Mouse (Mus musculus) heart, postnatal 36 days (tissue): ENCODE results near the gene Gm16503. TPM values are rescaled to one million over a fixed set of nuclear protein-coding genes. Genes with fewer than 3 reads are reported as not detected.
"Not testable (repeated sequence)": the region's sequence is repeated elsewhere in the genome, so short reads cannot be mapped to it uniquely, and the experiment has no call there.

Experiments used
- DNase-seq, 2 experiments: peaks; one replicate each; pipeline ENCODE4 v3.0.0; 2021 to 2022
- intact Hi-C: fragments of 180-260 bp; cut with DNase I; formaldehyde crosslinking; loops from one replicate; pipeline ENCODE4 v1.15.1; 2025
- total RNA-seq, 2 experiments: library from RNA; stranded (reverse); gene quantifications; 2 replicates each; pipeline ENCODE4 v1.2.3; 2021

The Gm16503 gene
- total RNA-seq: under 1 TPM in 1 of 2 experiments, not detected in 1; 0.08 TPM

GRCm38 (mm10) chr4:147539918-147540317 is at the start of gene Gm16503:
TSS of gene Gm16503 (plus strand) at chr4:147540218.
- intact Hi-C loops, DNase-seq: not testable (repeated sequence)

GRCm38 (mm10) chr4:147492117-147492516 is 47.9 kb upstream of the Gm16503 start, which contains the start of gene Zfp982:
TSS of gene Zfp982 (plus strand) at chr4:147492417.
- intact Hi-C loops, DNase-seq: not testable (repeated sequence)

- not testable (repeated sequence) for DNase-seq
- intact Hi-C loops: loop anchor here (1.0 kb wide), 1 partner anchor 77 kb away; no protein-coding TSS in a partner anchor
Observed at GRCm38 (mm10) chr4:147498772-147499613, 41.0 kb upstream of the Gm16503 start.

- no peak for DNase-seq
- intact Hi-C loops: no loop called here
Observed at GRCm38 (mm10) chr4:147509174-147509573, 30.8 kb upstream of the Gm16503 start.

GRCm38 (mm10) chr4:147518981-147519380 is 21.0 kb upstream of the Gm16503 start:
- intact Hi-C loops: loop anchor here (5.0 kb wide), 1 partner anchor 68 kb away; no protein-coding TSS in a partner anchor

GRCm38 (mm10) chr4:147520100-147520499 is 19.9 kb upstream of the Gm16503 start:
- intact Hi-C loops: no loop called here
- no peak for DNase-seq

More at GRCm38 (mm10) chr4:147518981-147519380, 21.0 kb upstream of the Gm16503 start:
- DNase-seq: no peak

GRCm38 (mm10) chr4:147525125-147525524 is 14.9 kb upstream of the Gm16503 start:
- intact Hi-C loops: no loop called here
- DNase-seq: no peak

GRCm38 (mm10) chr4:147530366-147530765 is 9.7 kb upstream of the Gm16503 start:
- intact Hi-C loops: no loop called here
- DNase-seq: no peak

GRCm38 (mm10) chr4:147535916-147536315 is 4.1 kb upstream of the Gm16503 start:
- DNase-seq, intact Hi-C loops: not testable (repeated sequence)

GRCm38 (mm10) chr4:147537702-147538101 is 2.3 kb upstream of the Gm16503 start:
- no peak for DNase-seq
- intact Hi-C loops: no loop called here

- intact Hi-C loops: no loop called here
- DNase-seq: no peak
Observed at GRCm38 (mm10) chr4:147541105-147541504, 1.1 kb downstream of the Gm16503 start.

- intact Hi-C loops, DNase-seq: not testable (repeated sequence)
Observed at GRCm38 (mm10) chr4:147553071-147553470, 13.1 kb downstream of the Gm16503 start, which contains the start of gene Zfp985. TSS of gene Zfp985 (plus strand) at chr4:147553277.

- DNase-seq, intact Hi-C loops: not testable (repeated sequence)
Observed at GRCm38 (mm10) chr4:147554361-147554760, 14.3 kb downstream of the Gm16503 start.

GRCm38 (mm10) chr4:147556921-147557320 is 16.9 kb downstream of the Gm16503 start:
- DNase-seq, intact Hi-C loops: not testable (repeated sequence)

GRCm38 (mm10) chr4:147558011-147558410 is 18.0 kb downstream of the Gm16503 start:
- intact Hi-C loops, DNase-seq: not testable (repeated sequence)

- peak in 1 of 2 experiments; percentile 18 for DNase-seq
- intact Hi-C loops: not testable (repeated sequence)
Observed at GRCm38 (mm10) chr4:147559096-147559495, 19.1 kb downstream of the Gm16503 start.

GRCm38 (mm10) chr4:147565426-147566220 is 25.6 kb downstream of the Gm16503 start:
- DNase-seq: no peak
- intact Hi-C loops: loop anchor here (10.0 kb wide), 1 partner anchor 249 kb away; no protein-coding TSS in a partner anchor

- intact Hi-C loops, DNase-seq: not testable (repeated sequence)
Observed at GRCm38 (mm10) chr4:147571156-147571555, 31.1 kb downstream of the Gm16503 start.

GRCm38 (mm10) chr4:147579371-147579770 is 39.4 kb downstream of the Gm16503 start:
- DNase-seq, intact Hi-C loops: not testable (repeated sequence)
